Mouse (Mus musculus) naive thymus-derived CD4-positive, alpha-beta T cell, adult 2 months (primary cell): ENCODE results near the gene Lim2.
"Not testable (repeated sequence)": the region's sequence is repeated elsewhere in the genome, so short reads cannot be mapped to it uniquely, and the experiment has no call there.

ENCODE experiments used
- DNase-seq: peaks from one replicate; pipeline ENCODE4 v3.0.0-alpha.2; 2011; ENCODE audit warnings: low read depth

Gene Lim2

GRCm38 (mm10) chr7:43427406-43427805 is at the start of gene Lim2:
Gene Lim2, plus strand, starts transcription at chr7:43427670.
- DNase-seq = no peak

DNA sequence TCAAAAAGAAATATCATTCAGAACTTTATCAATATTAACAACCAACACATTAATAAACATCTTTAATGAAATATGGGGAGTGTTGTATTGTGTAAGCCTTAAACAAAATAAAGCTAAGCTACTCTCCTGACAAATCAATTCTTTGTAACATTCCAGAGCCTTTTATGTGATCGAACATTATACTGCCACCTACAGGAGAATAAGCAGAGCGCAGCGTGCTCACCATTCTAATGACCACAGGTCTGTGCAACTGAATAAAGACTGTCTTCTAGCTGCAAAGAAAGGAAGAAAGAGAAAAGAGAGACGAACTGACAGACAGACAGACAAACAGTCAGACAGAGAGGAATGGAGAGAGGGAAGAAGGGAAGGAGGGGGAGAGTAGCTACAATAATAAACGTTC is 49.2 kb upstream of the Lim2 start:
- DNase-seq = peak; percentile 56

DNA sequence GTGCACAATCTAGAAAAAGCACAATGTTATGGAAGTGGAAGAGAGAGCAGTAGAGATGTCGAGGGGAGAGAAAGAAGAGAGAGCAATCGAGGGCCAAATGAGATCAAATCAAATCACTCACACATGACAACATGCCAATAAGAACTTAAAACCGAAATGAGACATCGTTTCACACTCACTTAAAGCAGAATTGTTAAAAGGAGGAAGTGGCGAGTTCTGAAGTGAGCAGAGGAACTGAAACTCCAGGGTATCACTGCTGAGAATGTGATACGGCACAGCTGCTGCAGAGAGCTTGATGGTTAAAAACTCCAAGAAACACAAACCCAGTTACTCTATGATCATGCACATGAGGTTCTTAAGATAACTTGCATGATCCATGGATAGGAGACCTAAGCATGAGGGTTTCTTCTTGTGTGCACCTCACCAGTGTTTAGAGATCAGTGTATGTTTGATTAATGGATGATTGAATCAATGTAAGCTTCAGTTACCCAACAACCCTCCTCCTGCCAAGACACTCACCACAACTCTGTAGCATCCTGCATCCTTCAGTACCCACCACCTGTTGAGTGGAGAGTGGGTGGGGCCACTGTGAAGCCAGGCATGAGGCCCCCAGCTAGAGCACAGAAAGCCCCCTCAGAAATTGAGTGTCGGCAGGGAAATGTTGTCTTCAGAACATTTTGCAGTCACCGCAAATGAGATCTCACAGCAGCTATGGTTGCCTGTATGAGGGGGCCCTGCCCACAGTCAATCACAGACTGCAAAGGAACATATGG is 34.9 kb upstream of the Lim2 start:
- DNase-seq = no peak

DNA sequence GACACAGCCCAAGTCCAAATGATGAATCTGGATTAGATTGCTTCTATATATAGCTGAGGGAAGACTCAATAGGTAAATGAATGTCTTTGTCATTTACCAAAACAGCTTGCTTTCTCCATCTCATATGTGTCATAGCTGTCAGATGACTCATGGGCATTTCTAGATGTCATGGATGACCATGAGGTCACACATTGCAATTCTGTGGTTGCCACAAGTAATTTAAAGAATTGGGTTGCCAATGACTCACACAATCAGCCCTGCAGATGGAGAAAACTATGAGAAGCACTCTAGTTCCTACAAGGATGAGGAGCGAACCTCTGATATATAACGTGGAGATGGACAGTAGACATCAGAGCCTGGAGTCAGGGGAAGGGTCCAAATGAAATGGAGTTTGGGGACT is 28.0 kb upstream of the Lim2 start:
- DNase-seq = no peak

DNA sequence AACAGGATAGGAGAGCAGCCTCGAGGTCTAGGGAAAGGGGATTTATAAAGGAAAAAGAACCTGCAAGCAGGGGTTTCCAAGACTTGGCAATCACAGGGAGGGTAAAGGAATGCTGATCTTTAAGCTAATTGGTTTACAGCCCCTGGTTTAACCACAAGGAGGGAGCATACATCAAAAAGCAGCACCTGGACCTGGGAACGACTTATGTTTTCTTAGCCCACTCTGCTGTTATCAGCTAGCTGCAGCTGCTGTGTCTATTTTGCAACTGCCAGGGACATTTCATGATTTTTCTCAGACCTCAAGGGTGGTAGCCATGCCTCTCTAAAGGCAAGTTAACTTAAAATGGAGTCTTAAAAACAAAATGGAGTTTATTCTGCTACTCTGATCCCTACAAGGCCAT is 24.8 kb upstream of the Lim2 start:
- DNase-seq = no peak

- DNase-seq = no peak
Observed at GRCm38 (mm10) chr7:43407573-43407972, 19.9 kb upstream of the Lim2 start.

DNA sequence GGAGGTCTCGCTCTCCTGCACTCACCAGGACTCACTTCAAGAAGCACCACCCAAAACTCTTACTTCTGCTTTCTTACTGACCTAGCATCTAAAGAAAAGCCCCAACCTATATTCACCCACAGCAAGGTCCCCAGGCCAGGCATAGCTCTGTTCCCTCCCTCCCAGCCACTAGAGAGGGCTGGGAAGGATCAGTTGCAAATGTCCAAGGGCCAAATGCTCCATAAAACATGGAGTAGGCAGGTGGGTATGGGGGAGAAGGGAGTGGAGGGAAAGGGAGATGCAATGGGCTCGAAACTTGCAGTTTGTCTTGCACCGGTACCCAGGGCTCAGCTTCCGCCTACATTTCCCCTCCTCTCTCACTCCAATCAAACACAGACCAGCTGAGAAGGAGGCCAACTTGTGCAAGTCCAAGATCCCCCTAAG is 19.3 kb upstream of the Lim2 start, which contains the start of gene Siglecg:
Gene Siglecg, plus strand, starts transcription at position 74 of the 423 bp plus-strand sequence.
- DNase-seq = no peak

DNA sequence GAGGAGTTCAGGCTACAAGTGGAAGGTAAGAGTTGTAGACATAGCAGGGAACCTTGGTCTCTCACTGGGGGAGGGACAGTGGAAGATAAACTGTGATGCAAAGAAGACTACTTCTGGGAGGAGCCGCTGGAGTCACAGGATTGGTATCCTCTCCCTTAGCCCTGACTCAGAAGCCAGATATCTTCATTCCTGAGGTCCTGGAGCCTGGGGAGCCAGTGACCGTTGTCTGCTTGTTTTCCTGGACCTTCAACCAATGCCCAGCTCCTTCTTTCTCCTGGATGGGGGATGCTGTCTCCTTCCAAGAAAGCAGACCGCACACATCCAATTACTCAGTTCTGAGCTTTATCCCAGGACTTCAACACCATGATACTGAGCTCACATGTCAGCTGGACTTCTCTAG is 18.4 kb upstream of the Lim2 start:
- no peak for DNase-seq

- not testable (repeated sequence) for DNase-seq
Observed at GRCm38 (mm10) chr7:43411724-43412123, 15.7 kb upstream of the Lim2 start.

DNA sequence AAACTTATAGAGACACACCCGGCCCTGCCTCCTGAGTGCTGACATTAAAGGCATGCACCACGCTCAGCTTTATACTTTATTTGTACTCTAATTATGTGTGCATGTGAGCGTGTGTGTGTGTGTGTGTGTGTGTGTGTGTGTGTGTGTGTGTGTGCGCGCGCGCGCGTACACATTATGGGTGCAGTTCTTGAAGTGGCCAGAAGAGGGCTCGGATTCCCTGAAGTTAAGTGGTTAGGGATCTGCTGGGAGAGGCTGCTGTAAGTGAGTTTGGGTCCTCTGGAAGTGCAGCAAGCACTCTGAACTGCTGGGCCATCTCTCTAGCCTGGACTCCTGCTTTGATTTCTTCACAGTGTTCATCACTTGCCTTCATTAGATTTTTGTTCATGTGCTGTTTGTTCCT is 10.2 kb upstream of the Lim2 start:
- DNase-seq = no peak

GRCm38 (mm10) chr7:43422995-43423617 is 4.4 kb upstream of the Lim2 start:
- peak; percentile 88 for DNase-seq

DNA sequence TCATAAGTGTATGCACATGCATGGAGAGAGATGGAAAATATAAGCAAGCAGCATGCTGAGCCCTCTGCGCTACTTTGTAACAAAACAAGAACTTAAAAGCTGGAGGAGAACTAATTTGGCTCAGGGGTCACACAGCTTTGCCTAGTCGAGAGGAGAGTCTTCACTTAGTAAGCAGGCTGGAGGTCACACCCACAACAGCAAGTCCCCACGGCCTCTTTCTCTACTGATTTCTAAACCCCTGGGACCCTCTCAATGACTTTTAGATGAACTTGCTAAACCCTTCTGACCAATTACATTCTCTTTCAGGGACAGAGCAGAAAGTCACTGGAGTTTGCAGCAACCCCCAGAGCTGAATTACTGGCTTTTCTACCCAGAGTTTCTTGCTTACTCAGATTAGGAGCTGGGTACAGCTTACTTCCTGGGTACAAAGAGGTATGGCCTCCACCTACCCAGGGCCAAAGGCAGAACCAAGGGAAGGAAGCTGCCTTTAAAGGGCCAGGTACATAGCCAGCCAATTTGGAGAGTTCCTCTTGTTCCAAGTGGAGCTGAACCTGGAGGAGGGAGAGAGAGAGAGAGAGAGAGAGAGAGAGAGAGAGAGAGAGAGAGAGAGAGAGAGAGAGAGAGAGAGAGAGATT is 3.4 kb upstream of the Lim2 start:
- peak; percentile 26 for DNase-seq

GRCm38 (mm10) chr7:43429500-43429899 is 2.0 kb downstream of the Lim2 start:
- no peak for DNase-seq

DNA sequence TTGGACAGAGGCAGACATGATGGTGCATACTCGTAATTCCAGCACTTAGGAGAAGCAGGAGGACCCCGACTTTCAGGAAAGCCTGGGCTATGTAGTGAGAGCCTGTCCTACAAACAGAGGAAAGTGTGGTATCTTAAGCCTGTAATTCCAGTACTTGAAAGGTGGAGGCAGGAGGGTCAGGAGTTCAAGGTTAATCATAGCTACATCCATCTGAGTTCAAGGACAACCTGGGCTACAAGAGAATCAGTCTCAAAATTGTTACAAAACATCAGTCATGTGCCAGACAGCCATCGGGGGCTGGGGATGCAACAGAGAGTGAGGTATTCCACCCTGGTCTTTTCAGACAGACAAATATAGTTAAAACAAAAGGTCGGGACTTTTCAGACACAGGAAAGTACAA is 5.4 kb downstream of the Lim2 start:
- DNase-seq = no peak

- no peak for DNase-seq
Observed at GRCm38 (mm10) chr7:43434676-43435075, 7.2 kb downstream of the Lim2 start.

DNA sequence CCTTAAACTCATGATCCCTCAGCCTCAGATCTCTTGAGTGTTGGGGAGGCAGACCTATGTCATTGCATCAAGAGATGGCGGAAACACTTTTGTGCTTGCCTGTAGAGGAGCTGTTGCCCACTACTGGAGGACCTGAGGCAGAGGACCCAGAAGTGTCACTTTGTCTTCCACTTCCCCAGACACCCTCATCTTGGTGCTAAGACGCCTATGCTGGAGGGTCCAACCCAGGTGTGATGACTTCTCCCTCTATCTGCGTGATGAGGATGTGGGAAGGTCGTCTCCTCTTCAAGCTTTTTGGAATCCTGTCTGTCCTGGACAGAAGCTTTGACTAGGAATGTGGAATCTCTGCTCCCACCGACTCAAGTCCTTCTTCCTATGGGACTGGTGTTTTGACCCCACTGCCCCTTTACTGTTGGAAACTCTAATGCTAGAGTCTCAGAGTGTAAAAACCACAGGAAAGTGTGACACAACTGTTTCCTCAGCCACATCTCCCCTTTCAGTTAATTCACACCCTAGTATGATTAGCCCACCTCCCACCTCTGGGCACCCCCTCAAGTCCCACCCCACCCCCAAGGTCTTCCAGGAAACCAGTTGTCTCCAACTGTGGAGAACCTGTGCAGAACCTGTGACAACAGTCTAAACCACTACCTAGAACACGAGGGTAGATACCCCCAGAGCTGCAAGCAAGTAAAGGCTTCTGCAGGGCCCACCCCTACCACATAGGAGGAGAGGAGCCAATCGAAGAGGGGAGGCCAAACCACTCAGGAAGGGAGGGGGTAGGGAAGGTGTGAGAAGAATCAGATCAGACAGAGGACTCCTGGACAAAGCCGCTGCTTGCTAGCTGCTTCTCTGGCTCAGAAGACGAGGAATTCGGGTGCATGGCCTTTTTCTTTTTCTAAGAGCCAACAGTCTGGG is 9.1 kb downstream of the Lim2 start, which contains the start of gene Nkg7:
Gene Nkg7, plus strand, starts transcription at position 733 of the 915 bp plus-strand sequence.
- DNase-seq = no peak

- no peak for DNase-seq
Observed at GRCm38 (mm10) chr7:43438611-43439010, 11.1 kb downstream of the Lim2 start.

GRCm38 (mm10) chr7:43440482-43440881 is 13.0 kb downstream of the Lim2 start, which contains the start of gene Cldnd2:
Gene Cldnd2, plus strand, starts transcription at chr7:43440782.
- DNase-seq = no peak

DNA sequence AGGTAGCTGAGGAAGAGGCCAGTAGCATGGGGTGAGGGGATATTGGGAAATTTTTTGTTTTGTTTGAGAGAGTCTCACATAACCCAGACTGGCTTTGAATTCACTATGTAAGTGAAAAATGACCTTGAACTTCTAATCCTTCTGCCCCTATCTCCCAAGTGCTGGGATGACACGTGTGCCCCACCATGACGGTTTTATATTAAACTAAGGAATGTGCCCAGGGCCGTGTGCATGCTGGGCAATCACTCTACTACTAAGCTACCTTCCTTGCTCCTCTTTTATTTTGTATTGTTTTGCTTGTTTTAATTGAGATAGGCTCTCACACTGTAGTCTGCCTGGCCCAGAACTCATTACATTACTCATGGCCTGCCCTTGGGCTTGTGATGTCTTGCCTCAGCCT is 13.6 kb downstream of the Lim2 start:
- DNase-seq = no peak

- DNase-seq = no peak
Observed at GRCm38 (mm10) chr7:43442684-43443083, 15.2 kb downstream of the Lim2 start.

- peak; percentile 80 for DNase-seq
Observed at GRCm38 (mm10) chr7:43443126-43443916, 15.9 kb downstream of the Lim2 start.
